8 mouse cellular contexts compared by ENCODE assay signal in genomic region chr1:131882787-131883186, GRCm38 (mm10). TPM values are rescaled to one million over a fixed set of nuclear protein-coding genes. Genes with fewer than 3 reads are reported as not detected.
DNase-seq lines count a peak whose midpoint lies in the region; ATAC-seq and TF ChIP-seq lines count a peak whose summit lies in the region.
"Had no signal": no experiment of that assay in that cellular context is flagged by ENCODE, and none has a peak within 500 bp of the region (broad histone marks: within the 10 kb centered on the region; RNA-seq: fewer than 3 reads in every experiment).

No protein-coding gene starts in this region.

- TF ChIP-seq EP300 in liver, embryonic 14.5 days (IDR thresholded peaks at IDR 0.05; ENCODE audit: low read depth) = no peak

- no peak for ATAC-seq in limb, embryonic 11.5 days (ENCODE audit: insufficient number of reproducible peaks, low FRiP score, low TSS enrichment, low read depth)
- no peak for ATAC-seq in liver, embryonic 14.5 days (ENCODE audit: insufficient read depth)

- H3K9ac ChIP-seq in limb, embryonic 11.5 days (ENCODE audit: low read length) = no peak overlapping the region
- no peak overlapping the region for H3K9ac ChIP-seq in liver, embryonic 14.5 days (replicated peaks)

- H3K27me3 ChIP-seq in limb, embryonic 11.5 days (ENCODE audit: control insufficient read depth, insufficient read depth, low read length) = no peaks in the 10 kb centered on the region
- no peaks in the 10 kb centered on the region for H3K27me3 ChIP-seq in limb, embryonic 10.5 days (ENCODE audit: low read depth, poor library complexity, severe bottlenecking)
- no peaks in the 10 kb centered on the region for H3K27me3 ChIP-seq in liver, embryonic 14.5 days (ENCODE audit: control insufficient read depth, insufficient read depth, low read length)

- no peaks in the 10 kb centered on the region for H3K4me1 ChIP-seq in limb, embryonic 11.5 days (ENCODE audit: control insufficient read depth, insufficient read depth, low read length)
- 0 out of 2 replicates have a peak, but pooled peaks cover 3% of the 10 kb centered on the region for H3K4me1 ChIP-seq in limb, embryonic 10.5 days
- H3K4me1 ChIP-seq in liver, embryonic 14.5 days (replicated peaks; ENCODE audit: control insufficient read depth in 2 of 2, insufficient read depth in 2 of 2, low read length in 1 of 2) = no peaks in the 10 kb centered on the region

- no peaks in the 10 kb centered on the region for H3K36me3 ChIP-seq in limb, embryonic 11.5 days (ENCODE audit: control insufficient read depth, insufficient read depth, low read length)
- no peaks in the 10 kb centered on the region for H3K36me3 ChIP-seq in limb, embryonic 10.5 days
- H3K36me3 ChIP-seq in liver, embryonic 14.5 days (replicated peaks; ENCODE audit: control insufficient read depth, insufficient read depth, low read depth) = no peaks in the 10 kb centered on the region

- no peaks in the 10 kb centered on the region for H3K9me3 ChIP-seq in limb, embryonic 11.5 days (ENCODE audit: control insufficient read depth, low read length)
- H3K9me3 ChIP-seq in limb, embryonic 10.5 days (replicated peaks) = no peaks in the 10 kb centered on the region
- no peaks in the 10 kb centered on the region for H3K9me3 ChIP-seq in liver, embryonic 14.5 days (ENCODE audit: control insufficient read depth, low read length)

- no peak overlapping the region for H3K27ac ChIP-seq in limb, embryonic 11.5 days (replicated peaks; ENCODE audit: low read depth, low read length)
- no peak overlapping the region for H3K27ac ChIP-seq in limb, embryonic 10.5 days
- no peak overlapping the region for H3K27ac ChIP-seq in liver, embryonic 14.5 days

- H3K4me2 ChIP-seq in limb, embryonic 11.5 days (ENCODE audit: low read depth, severe bottlenecking) = no peak overlapping the region
- no peak overlapping the region for H3K4me2 ChIP-seq in liver, embryonic 14.5 days (ENCODE audit: low read depth)

- DNase-seq in limb, embryonic 11.5 days (ENCODE audit: low spot score) = peak; percentile 53
- no peak for DNase-seq in limb, embryonic 10.5 days (ENCODE audit: low spot score)
- peak; percentile 13 for DNase-seq in adrenal gland, adult 2 months
- DNase-seq in liver, embryonic 14.5 days (ENCODE audit: low read depth in 3 of 3, low spot score in 3 of 3) = peak in 1 of 3 experiments; percentile 6
- DNase-seq in thymus, postnatal 0 days (ENCODE audit: low spot score) = peak; percentile 47
- DNase-seq in right cerebral cortex, postnatal 25 days = no peak
- no peak for DNase-seq in left cerebral cortex, adult 11 months (ENCODE audit: low spot score)

- peak; percentile 75 for TF ChIP-seq CTCF in liver, embryonic 14.5 days (IDR thresholded peaks at IDR 0.05; ENCODE audit: low read depth)

- WGBS in limb, embryonic 11.5 days = 48% methylated on average over 2 of the region's 2 CpGs
- WGBS in limb, embryonic 10.5 days = 56% methylated on average over 2 of the region's 2 CpGs
- 30% methylated on average over 2 of the region's 2 CpGs for WGBS in liver, embryonic 14.5 days (ENCODE audit: insufficient replicate concordance)

- H3K4me3 ChIP-seq in limb, embryonic 11.5 days (ENCODE audit: low read depth, low read length) = no peak overlapping the region
- no peak overlapping the region for H3K4me3 ChIP-seq in limb, embryonic 10.5 days
- H3K4me3 ChIP-seq in liver, embryonic 14.5 days (ENCODE audit: insufficient read depth in 1 of 2, low read depth in 2 of 2, low read length in 2 of 2) = no peak overlapping the region
- H3K4me3 ChIP-seq: erythroblast, embryonic 14.5 days had no signal

RNA-seq across cellular contexts. Expression of gene Rab29, which starts 15.8 kb away (rescaled TPM):
- 8.5 and 10.7 TPM in 2 replicates for polyA plus RNA-seq in limb, embryonic 11.5 days (2014; fragmentation: Nextera tagmentation; extraction: Ambion mirVana)
- polyA plus RNA-seq in limb, embryonic 10.5 days (2016; fragmentation: Nextera tagmentation; extraction: Ambion mirVana) = 6.1 and 8.6 TPM in 2 replicates
- total RNA-seq in adrenal gland, adult 2 months (2021) = 10 to 100 TPM; 15.1 to 28.7 TPM
- 18.7 and 24.3 TPM in 2 replicates for polyA plus RNA-seq in adrenal gland, adult 2 months (2012; rRNA removed)
- polyA plus RNA-seq in liver, embryonic 14.5 days (2012; rRNA removed) = 7.3 and 8.3 TPM in 2 replicates
- polyA plus RNA-seq in liver, embryonic 14.5 days (2014; fragmentation: Nextera tagmentation; extraction: Ambion mirVana) = 10.7 and 11.7 TPM in 2 replicates
- polyA plus RNA-seq in thymus, postnatal 0 days (2015; fragmentation: Nextera tagmentation; extraction: Ambion mirVana) = 33.3 and 36.6 TPM in 2 replicates

RNA-seq across cellular contexts. Expression of gene Nucks1, which starts 27.5 kb away (rescaled TPM):
- polyA plus RNA-seq in limb, embryonic 11.5 days (2014; fragmentation: Nextera tagmentation; extraction: Ambion mirVana) = 63.3 and 63.4 TPM in 2 replicates
- polyA plus RNA-seq in limb, embryonic 10.5 days (2016; fragmentation: Nextera tagmentation; extraction: Ambion mirVana) = 97.8 and 110 TPM in 2 replicates
- total RNA-seq in adrenal gland, adult 2 months (2021) = 100 to 1,000 TPM; 111 to 139 TPM
- 3.2 and 4.2 TPM in 2 replicates for polyA plus RNA-seq in adrenal gland, adult 2 months (2012; rRNA removed)
- 18.0 and 23.2 TPM in 2 replicates for polyA plus RNA-seq in liver, embryonic 14.5 days (2012; rRNA removed)
- polyA plus RNA-seq in liver, embryonic 14.5 days (2014; fragmentation: Nextera tagmentation; extraction: Ambion mirVana) = 20.2 and 21.3 TPM in 2 replicates
- 80.4 and 102 TPM in 2 replicates for polyA plus RNA-seq in thymus, postnatal 0 days (2015; fragmentation: Nextera tagmentation; extraction: Ambion mirVana)

RNA-seq across cellular contexts. Expression of gene Slc41a1, which starts 55.5 kb away (rescaled TPM):
- 11.6 and 12.8 TPM in 2 replicates for polyA plus RNA-seq in limb, embryonic 11.5 days (2014; fragmentation: Nextera tagmentation; extraction: Ambion mirVana)
- 11.1 and 13.0 TPM in 2 replicates for polyA plus RNA-seq in limb, embryonic 10.5 days (2016; fragmentation: Nextera tagmentation; extraction: Ambion mirVana)
- 10 to 100 TPM; 48.8 to 49.6 TPM for total RNA-seq in adrenal gland, adult 2 months (2021)
- polyA plus RNA-seq in adrenal gland, adult 2 months (2012; rRNA removed) = 94.1 and 107 TPM in 2 replicates
- polyA plus RNA-seq in liver, embryonic 14.5 days (2012; rRNA removed) = 1.3 TPM in 2 replicates
- polyA plus RNA-seq in liver, embryonic 14.5 days (2014; fragmentation: Nextera tagmentation; extraction: Ambion mirVana) = 0.83 and 0.87 TPM in 2 replicates
- 7.7 and 7.8 TPM in 2 replicates for polyA plus RNA-seq in thymus, postnatal 0 days (2015; fragmentation: Nextera tagmentation; extraction: Ambion mirVana)

Comparison
In these comparisons a context has a peak if more than half of its experiments do, and no peak if none do; other contexts are left out.
1. DNase-seq: peak in limb, embryonic 11.5 days (single experiment), adrenal gland, adult 2 months (single experiment) and thymus, postnatal 0 days (single experiment); none in limb, embryonic 10.5 days (single experiment), right cerebral cortex, postnatal 25 days (single experiment) and left cerebral cortex, adult 11 months (single experiment).